Mouse (Mus musculus): Measurements from ENCODE around the gene Usp49. TPM values are rescaled to one million over a fixed set of nuclear protein-coding genes. Genes with fewer than 3 reads are reported as not detected.

Usp49 gene
- polyA plus RNA-seq (2014; fragmentation: Nextera tagmentation; extraction: Ambion mirVana): 7.9 and 8.9 TPM in 2 replicates

DNA sequence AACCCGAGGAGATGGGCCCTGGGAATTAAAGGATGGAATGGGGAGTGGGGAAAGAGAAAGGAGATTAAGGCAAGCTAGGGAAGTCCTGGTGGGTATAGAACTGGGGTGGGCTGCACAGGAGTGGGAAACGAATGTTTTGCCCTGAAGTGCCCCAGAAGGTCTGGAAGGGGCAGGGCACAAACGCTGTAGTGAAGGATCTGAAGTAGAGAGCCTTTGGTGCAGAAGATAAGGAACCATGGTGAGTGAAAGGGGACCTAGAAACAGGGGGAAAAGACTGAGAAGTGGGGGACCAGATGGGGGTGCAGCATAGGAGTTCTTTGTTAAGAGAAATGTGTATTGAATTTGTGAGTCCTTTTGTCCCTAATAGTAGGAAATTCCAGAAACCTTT lies at the start of gene Usp49:
Usp49 (plus strand) TSS at position 13 of the 388 bp plus-strand sequence.
- H3K27me3 ChIP-seq (ENCODE audit: control insufficient read depth, insufficient read depth, low read length): no peaks in the 10 kb centered on the region
- peak within 1 kb of the TSS; percentile 91 for H3K27ac ChIP-seq (ENCODE audit: low read depth, low read length)
- peaks cover 19% of the 10 kb centered on the region for H3K4me1 ChIP-seq (ENCODE audit: control insufficient read depth, insufficient read depth, low read length)
- ATAC-seq (ENCODE audit: insufficient read depth, low FRiP score, low TSS enrichment) (no peak), DNase-seq (ENCODE audit: low spot score) (no peak)
- no peaks in the 10 kb centered on the region for H3K9me3 ChIP-seq (ENCODE audit: control insufficient read depth, low read length)
- 1% methylated on average over 3 of the region's 3 CpGs for WGBS
- peak within 1 kb of the TSS; percentile 71 for H3K4me2 ChIP-seq (ENCODE audit: low read depth)
- peak within 1 kb of the TSS; percentile 77 for H3K9ac ChIP-seq (ENCODE audit: low read length)
- peak within 1 kb of the TSS; percentile 73 for H3K4me3 ChIP-seq (ENCODE audit: low read depth, low read length)
- H3K36me3 ChIP-seq (ENCODE audit: control insufficient read depth, insufficient read depth, low read length): no peaks in the 10 kb centered on the region

DNA sequence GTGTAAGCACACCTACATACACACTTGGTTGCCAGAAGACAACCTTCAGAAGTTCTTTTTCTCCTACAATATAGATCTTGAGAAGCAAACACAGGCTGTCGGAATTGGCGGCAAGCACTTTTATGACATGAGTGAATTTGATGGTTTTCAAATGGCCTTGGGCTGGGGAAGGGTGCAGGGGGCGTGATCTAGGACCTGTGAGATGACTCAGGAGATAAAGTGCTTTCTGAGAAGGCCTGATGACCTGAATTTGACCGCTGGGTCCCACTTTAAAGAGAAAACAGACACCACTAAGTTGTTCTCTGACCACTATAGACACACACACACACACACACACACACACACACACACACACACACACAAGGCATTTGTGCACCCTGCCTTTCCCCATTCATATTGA lies 49.5 kb upstream of the Usp49 start:
- no peaks in the 10 kb centered on the region for H3K36me3 ChIP-seq (ENCODE audit: control insufficient read depth, insufficient read depth, low read length)
- H3K9ac ChIP-seq (ENCODE audit: low read length): no peak overlapping the region
- H3K27ac ChIP-seq (ENCODE audit: low read depth, low read length): no peak overlapping the region
- 97% methylated on average over 4 of the region's 4 CpGs for WGBS
- no peaks in the 10 kb centered on the region for H3K9me3 ChIP-seq (ENCODE audit: control insufficient read depth, low read length)
- H3K4me3 ChIP-seq (ENCODE audit: low read depth, low read length): no peak overlapping the region
- DNase-seq (ENCODE audit: low spot score) (no peak), ATAC-seq (ENCODE audit: insufficient read depth, low FRiP score, low TSS enrichment) (no peak)
- no peaks in the 10 kb centered on the region for H3K27me3 ChIP-seq (ENCODE audit: control insufficient read depth, insufficient read depth, low read length)
- no peaks in the 10 kb centered on the region for H3K4me1 ChIP-seq (ENCODE audit: control insufficient read depth, insufficient read depth, low read length)
- no peak overlapping the region for H3K4me2 ChIP-seq (ENCODE audit: low read depth)

DNA sequence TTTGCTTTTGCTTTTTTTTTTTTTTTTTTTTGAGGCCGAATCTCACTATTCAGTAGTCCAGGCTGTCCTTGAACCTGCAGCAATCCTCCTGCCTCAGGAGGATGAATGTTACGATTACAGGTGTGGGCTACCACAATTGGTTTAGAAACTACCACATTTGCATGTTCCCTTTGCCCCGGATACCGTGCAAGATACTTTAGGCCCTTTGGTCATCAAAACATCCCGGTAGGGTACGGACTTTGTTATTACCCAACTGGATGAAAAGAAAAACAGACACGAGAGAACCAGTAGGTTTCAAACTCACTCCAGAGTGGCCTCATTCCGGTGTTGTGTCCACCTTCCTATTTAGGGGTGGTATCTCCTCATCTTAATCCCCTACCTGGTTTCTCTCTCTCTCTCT lies 42.0 kb upstream of the Usp49 start:
- Histone ChIP-seq H3K36me3 (ENCODE audit: control insufficient read depth, insufficient read depth, low read length) (no peaks in the 10 kb centered on the region), H3K27me3 (ENCODE audit: control insufficient read depth, insufficient read depth, low read length) (no peaks in the 10 kb centered on the region), H3K9ac (ENCODE audit: low read length) (no peak overlapping the region), H3K4me3 (ENCODE audit: low read depth, low read length) (no peak overlapping the region), H3K9me3 (ENCODE audit: control insufficient read depth, low read length) (no peaks in the 10 kb centered on the region), H3K4me1 (ENCODE audit: control insufficient read depth, insufficient read depth, low read length) (no peaks in the 10 kb centered on the region), H3K27ac (ENCODE audit: low read depth, low read length) (no peak overlapping the region), H3K4me2 (ENCODE audit: low read depth) (no peak overlapping the region)
- no peak for DNase-seq (ENCODE audit: low spot score)
- WGBS: 82% methylated on average over 8 of the region's 8 CpGs
- ATAC-seq (ENCODE audit: insufficient read depth, low FRiP score, low TSS enrichment): no peak

DNA sequence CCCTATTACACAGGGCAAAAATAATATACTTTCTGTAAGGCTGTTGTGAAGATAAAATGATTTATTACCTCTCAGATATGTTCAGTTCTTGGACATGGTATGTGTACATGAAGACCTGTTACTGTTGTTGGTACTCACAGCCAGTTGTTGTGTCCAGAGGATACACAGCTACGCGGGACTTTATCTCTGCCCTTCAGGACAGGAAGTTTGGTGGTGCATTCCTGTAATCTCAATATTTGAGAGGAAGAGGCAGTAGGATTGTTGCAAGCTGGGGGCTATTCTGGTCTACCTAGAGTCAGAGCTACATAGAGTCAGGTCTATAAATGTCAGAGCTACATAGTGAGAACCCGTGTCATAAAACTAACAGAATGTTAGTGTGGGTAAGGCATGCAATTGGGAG lies 39.4 kb upstream of the Usp49 start:
- WGBS: 93% methylated on average over 3 of the region's 3 CpGs
- H3K9ac ChIP-seq (ENCODE audit: low read length): no peak overlapping the region
- H3K27ac ChIP-seq (ENCODE audit: low read depth, low read length): no peak overlapping the region
- DNase-seq (ENCODE audit: low spot score): no peak
- H3K4me2 ChIP-seq (ENCODE audit: low read depth): no peak overlapping the region
- H3K9me3 ChIP-seq (ENCODE audit: control insufficient read depth, low read length): no peaks in the 10 kb centered on the region
- no peaks in the 10 kb centered on the region for H3K36me3 ChIP-seq (ENCODE audit: control insufficient read depth, insufficient read depth, low read length)
- no peak for ATAC-seq (ENCODE audit: insufficient read depth, low FRiP score, low TSS enrichment)
- H3K4me1 ChIP-seq (ENCODE audit: control insufficient read depth, insufficient read depth, low read length): peaks cover 13% of the 10 kb centered on the region
- no peak overlapping the region for H3K4me3 ChIP-seq (ENCODE audit: low read depth, low read length)
- no peaks in the 10 kb centered on the region for H3K27me3 ChIP-seq (ENCODE audit: control insufficient read depth, insufficient read depth, low read length)

DNA sequence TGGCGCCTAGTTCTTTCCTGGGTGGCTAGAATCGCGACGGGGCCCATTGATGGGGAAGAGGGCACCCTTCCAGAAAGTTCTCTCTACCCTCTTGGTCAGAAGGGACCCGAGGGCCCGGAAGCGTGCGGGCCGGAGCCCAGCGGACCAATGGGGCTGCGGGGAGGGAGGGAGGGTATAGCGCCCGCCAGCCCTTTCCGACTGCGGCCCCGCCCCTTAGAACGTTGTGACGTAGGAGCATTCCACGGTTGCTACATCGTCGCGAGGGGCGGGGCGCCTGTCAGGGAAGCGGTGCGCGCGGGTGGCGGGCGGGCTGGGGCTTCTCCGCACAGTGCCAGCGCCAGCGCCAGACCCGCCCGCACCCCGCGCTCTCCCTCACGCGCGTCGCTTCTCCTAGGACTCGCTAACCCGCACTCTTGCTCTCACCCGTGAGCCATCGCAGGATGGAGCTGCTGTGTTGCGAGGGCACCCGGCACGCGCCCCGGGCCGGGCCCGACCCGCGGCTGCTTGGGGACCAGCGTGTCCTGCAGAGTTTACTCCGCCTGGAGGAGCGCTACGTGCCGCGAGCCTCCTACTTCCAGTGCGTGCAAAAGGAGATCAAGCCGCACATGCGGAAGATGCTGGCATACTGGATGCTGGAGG lies 37.2 kb upstream of the Usp49 start:
- Histone ChIP-seq H3K4me2 (ENCODE audit: low read depth) (peak overlapping the region; percentile 90), H3K27ac (ENCODE audit: low read depth, low read length) (peak overlapping the region; percentile 88; the same call in 1 of the 2 replicates), H3K36me3 (ENCODE audit: control insufficient read depth, insufficient read depth, low read length) (no peaks in the 10 kb centered on the region), H3K9me3 (ENCODE audit: control insufficient read depth, low read length) (no peaks in the 10 kb centered on the region), H3K4me3 (ENCODE audit: low read depth, low read length) (peak overlapping the region; percentile 78), H3K4me1 (ENCODE audit: control insufficient read depth, insufficient read depth, low read length) (peaks cover 25% of the 10 kb centered on the region), H3K9ac (ENCODE audit: low read length) (peak overlapping the region; percentile 61), H3K27me3 (ENCODE audit: control insufficient read depth, insufficient read depth, low read length) (no peaks in the 10 kb centered on the region)
- WGBS: 1% methylated on average over 60 of the region's 63 CpGs
- ATAC-seq (ENCODE audit: insufficient read depth, low FRiP score, low TSS enrichment) (peak; percentile 83), DNase-seq (ENCODE audit: low spot score) (peak; percentile 96)

DNA sequence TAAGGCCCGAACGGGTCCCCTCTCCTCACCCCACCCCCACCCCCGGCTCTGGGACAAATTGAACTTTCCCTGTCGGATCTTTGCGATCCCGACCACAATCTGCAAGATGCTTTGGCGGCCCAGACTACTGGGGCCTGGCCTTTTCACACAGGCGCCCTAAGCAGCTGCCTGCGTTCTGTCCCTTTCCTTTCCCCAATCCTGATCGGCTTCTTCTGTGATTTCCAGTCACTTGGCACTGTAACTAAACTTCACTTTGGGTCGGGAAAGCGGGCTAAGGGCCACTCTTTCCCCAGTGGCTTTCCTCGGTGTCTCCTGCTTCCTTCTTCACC lies 36.7 kb upstream of the Usp49 start:
- ATAC-seq (ENCODE audit: insufficient read depth, low FRiP score, low TSS enrichment) (0 out of 2 replicates have a peak, but pooled peaks have one; percentile 0), DNase-seq (ENCODE audit: low spot score) (peak; percentile 29)
- H3K9me3 ChIP-seq (ENCODE audit: control insufficient read depth, low read length): no peaks in the 10 kb centered on the region
- H3K4me3 ChIP-seq (ENCODE audit: low read depth, low read length): peak overlapping the region; percentile 78
- H3K36me3 ChIP-seq (ENCODE audit: control insufficient read depth, insufficient read depth, low read length): no peaks in the 10 kb centered on the region
- peak overlapping the region; percentile 61 for H3K9ac ChIP-seq (ENCODE audit: low read length)
- under 1% methylated on average over 13 of the region's 13 CpGs for WGBS
- peak overlapping the region; percentile 90 for H3K4me2 ChIP-seq (ENCODE audit: low read depth)
- H3K27me3 ChIP-seq (ENCODE audit: control insufficient read depth, insufficient read depth, low read length): no peaks in the 10 kb centered on the region
- peak overlapping the region; percentile 88 for H3K27ac ChIP-seq (ENCODE audit: low read depth, low read length)
- H3K4me1 ChIP-seq (ENCODE audit: control insufficient read depth, insufficient read depth, low read length): peaks cover 25% of the 10 kb centered on the region

DNA sequence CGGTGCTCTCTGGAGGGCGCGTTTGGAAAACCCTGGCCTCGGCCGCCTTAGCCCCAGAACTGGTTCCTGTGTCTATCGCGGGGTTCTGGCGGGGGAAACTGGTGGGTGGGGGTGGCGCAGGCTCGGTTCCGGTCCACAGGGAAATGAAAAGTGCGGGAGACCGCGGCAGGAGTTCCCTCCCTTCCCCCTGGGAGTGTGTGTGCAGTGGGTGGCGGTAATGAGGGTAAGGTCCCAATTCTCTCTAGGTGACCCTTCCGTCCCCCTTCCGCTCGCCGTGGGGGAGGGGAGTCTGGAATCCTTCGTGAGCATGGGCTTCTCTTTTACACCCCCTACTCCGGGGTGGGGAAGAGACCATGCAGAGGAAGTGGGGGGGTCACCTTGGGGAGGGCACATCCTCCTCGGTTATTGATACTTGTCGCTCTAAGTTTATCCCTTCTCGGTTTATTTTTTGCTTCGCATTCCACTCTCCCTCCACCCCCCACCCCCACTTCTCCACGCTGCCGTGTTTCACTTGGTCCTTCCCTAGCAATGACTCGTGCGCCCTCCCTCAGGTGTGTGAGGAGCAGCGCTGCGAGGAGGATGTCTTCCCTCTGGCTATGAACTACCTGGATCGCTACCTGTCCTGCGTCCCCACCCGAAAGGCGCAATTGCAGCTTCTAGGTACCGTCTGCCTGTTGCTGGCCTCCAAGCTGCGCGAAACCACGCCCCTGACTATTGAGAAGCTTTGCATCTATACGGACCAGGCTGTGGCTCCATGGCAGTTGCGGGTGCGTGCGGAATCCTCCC lies 36.1 kb upstream of the Usp49 start:
- Histone ChIP-seq H3K4me2 (ENCODE audit: low read depth) (peak overlapping the region; percentile 90), H3K27ac (ENCODE audit: low read depth, low read length) (peak overlapping the region; percentile 88), H3K36me3 (ENCODE audit: control insufficient read depth, insufficient read depth, low read length) (no peaks in the 10 kb centered on the region), H3K9ac (ENCODE audit: low read length) (peak overlapping the region; percentile 61), H3K9me3 (ENCODE audit: control insufficient read depth, low read length) (no peaks in the 10 kb centered on the region), H3K4me1 (ENCODE audit: control insufficient read depth, insufficient read depth, low read length) (peaks cover 25% of the 10 kb centered on the region), H3K27me3 (ENCODE audit: control insufficient read depth, insufficient read depth, low read length) (no peaks in the 10 kb centered on the region), H3K4me3 (ENCODE audit: low read depth, low read length) (peak overlapping the region; percentile 78)
- 0% methylated on average over 42 of the region's 43 CpGs for WGBS
- DNase-seq (ENCODE audit: low spot score) (peak; percentile 42), ATAC-seq (ENCODE audit: insufficient read depth, low FRiP score, low TSS enrichment) (no peak)

DNA sequence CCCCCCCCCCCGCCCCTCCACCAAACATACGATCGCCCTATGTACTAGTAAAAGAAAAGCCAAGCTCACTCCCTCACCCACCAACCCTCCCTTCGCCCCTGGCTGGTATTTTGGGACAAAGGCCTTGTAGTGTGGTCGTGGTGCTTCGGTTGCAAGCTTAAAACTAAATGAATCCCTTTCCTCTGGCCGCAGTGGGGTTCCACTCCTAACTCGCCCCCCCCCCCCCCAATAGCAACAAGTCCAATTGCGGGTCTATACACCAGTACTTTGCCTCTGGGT lies 35.6 kb upstream of the Usp49 start:
- DNase-seq (ENCODE audit: low spot score): no peak
- under 1% methylated on average over 8 of the region's 9 CpGs for WGBS
- Histone ChIP-seq H3K27me3 (ENCODE audit: control insufficient read depth, insufficient read depth, low read length) (no peaks in the 10 kb centered on the region), H3K9ac (ENCODE audit: low read length) (peak overlapping the region; percentile 61), H3K4me2 (ENCODE audit: low read depth) (peak overlapping the region; percentile 90), H3K27ac (ENCODE audit: low read depth, low read length) (peak overlapping the region; percentile 88), H3K4me3 (ENCODE audit: low read depth, low read length) (peak overlapping the region; percentile 78), H3K36me3 (ENCODE audit: control insufficient read depth, insufficient read depth, low read length) (0 out of 2 replicates have a peak, but pooled peaks cover 1% of the 10 kb centered on the region), H3K9me3 (ENCODE audit: control insufficient read depth, low read length) (no peaks in the 10 kb centered on the region), H3K4me1 (ENCODE audit: control insufficient read depth, insufficient read depth, low read length) (peaks cover 25% of the 10 kb centered on the region)
- no peak for ATAC-seq (ENCODE audit: insufficient read depth, low FRiP score, low TSS enrichment)
